Mouse (Mus musculus) embryonic facial prominence, embryonic 14.5 days (tissue): ENCODE measurements at regions not wholly inside any gene's neighbourhood (a gene's known extent, or its start where the extent isn't known, plus 50 kb on each side); places are given as distances from the start of the nearest gene placed in this dataset.

Experiments used
- ATAC-seq: fragments of 200-750 bp; cut with Nextera tagmentation; 2 replicates; pipeline ENCODE4 v1.8.0; 2017; ENCODE audit warnings: low read depth, moderate number of reproducible peaks, moderate TSS enrichment
- DNase-seq: peaks from one replicate; pipeline ENCODE4 v3.0.0-alpha.2; 2015; ENCODE audit warnings: low spot score
- H3K27ac ChIP-seq: fragments of 300-500 bp; sonication (generic); replicated peaks from 2 replicates; pipeline ENCODE4 v1.5.1; 2014; ENCODE audit warnings: low read depth, mild to moderate bottlenecking, low read length, moderate library complexity
- H3K27me3 ChIP-seq: fragments of 300-500 bp; sonication (generic); replicated peaks from 2 replicates; pipeline ENCODE4 v1.6.1; 2014; ENCODE audit warnings: low read length; ENCODE audit not compliant: control insufficient read depth, insufficient read depth
- H3K36me3 ChIP-seq: fragments of 300-500 bp; sonication (generic); 2 replicates; pipeline ENCODE4 v1.6.1; 2014; ENCODE audit warnings: low read length, mixed read lengths; ENCODE audit not compliant: control insufficient read depth, insufficient read depth
- H3K4me1 ChIP-seq: fragments of 300-500 bp; sonication (generic); 2 replicates; pipeline ENCODE4 v1.6.1; 2014; ENCODE audit warnings: antibody characterized with exemption, low read length; ENCODE audit not compliant: control insufficient read depth, insufficient read depth
- H3K4me2 ChIP-seq: fragments of 300-500 bp; sonication (generic); 2 replicates; pipeline ENCODE4 v1.6.1; 2014; ENCODE audit warnings: low read depth, mild to moderate bottlenecking, low read length, moderate library complexity, mixed read lengths
- H3K4me3 ChIP-seq: fragments of 300-500 bp; sonication (generic); 2 replicates; pipeline ENCODE4 v1.5.1; 2014; ENCODE audit warnings: low read depth, mild to moderate bottlenecking, low read length
- H3K9ac ChIP-seq: fragments of 300-500 bp; sonication (generic); 2 replicates; pipeline ENCODE4 v1.6.1; 2014; ENCODE audit warnings: low read depth, mild to moderate bottlenecking, low read length, moderate library complexity, mixed read lengths
- H3K9me3 ChIP-seq: fragments of 300-500 bp; sonication (generic); 2 replicates; pipeline ENCODE4 v1.6.1; 2016; ENCODE audit warnings: low read length; ENCODE audit not compliant: control insufficient read depth
- WGBS: fragments of 180-500 bp; shearing (Covaris S2); extraction: QIAGEN DNeasy Blood & Tissue Kit; methylation state at CpG from one replicate; pipeline ENCODE4 v1.1.7; 2014; 5-methylcytosine and 5-hydroxymethylcytosine counted together

DNA sequence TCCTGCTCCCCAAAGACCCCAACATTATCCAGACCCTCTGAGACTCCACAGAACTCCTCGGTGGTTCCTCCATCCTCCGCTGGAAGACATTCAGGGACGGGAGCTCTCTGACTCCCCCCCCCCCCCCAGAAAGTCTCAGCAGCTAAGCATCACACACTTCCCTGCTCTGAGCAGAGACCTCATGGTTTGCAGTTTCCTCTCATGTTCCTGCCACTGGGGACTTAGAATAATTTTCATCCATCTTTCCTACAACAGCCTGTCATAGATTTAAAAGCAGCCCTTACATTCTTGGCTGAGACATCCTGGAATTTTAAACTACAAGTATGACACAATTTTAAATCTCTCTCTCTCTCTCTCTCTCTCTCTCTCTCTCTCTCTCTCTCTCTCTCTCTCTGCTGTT, 69.2 kb downstream of the Gpr65 start:
- H3K27ac ChIP-seq = no peak overlapping the region
- ATAC-seq (no peak), DNase-seq (peak; percentile 26)
- no peaks in the 10 kb centered on the region for H3K27me3 ChIP-seq
- WGBS = 68% methylated on average over 2 of the region's 3 CpGs
- no peak overlapping the region for H3K9ac ChIP-seq
- 0 out of 2 replicates have a peak, but pooled peaks cover 2% of the 10 kb centered on the region for H3K4me1 ChIP-seq
- H3K4me2 ChIP-seq = no peak overlapping the region
- no peak overlapping the region for H3K4me3 ChIP-seq
- no peaks in the 10 kb centered on the region for H3K9me3 ChIP-seq
- H3K36me3 ChIP-seq = no peaks in the 10 kb centered on the region

GRCm38 (mm10) chr12:98339536-98339935, 71.1 kb downstream of the Gpr65 start:
- Histone ChIP-seq H3K4me3 (no peak overlapping the region), H3K27me3 (no peaks in the 10 kb centered on the region), H3K4me1 (0 out of 2 replicates have a peak, but pooled peaks cover under 1% of the 10 kb centered on the region), H3K27ac (no peak overlapping the region), H3K9me3 (no peaks in the 10 kb centered on the region), H3K36me3 (no peaks in the 10 kb centered on the region), H3K9ac (no peak overlapping the region), H3K4me2 (no peak overlapping the region)
- no peak for ATAC-seq
- WGBS = 88% methylated on average over 9 of the region's 9 CpGs
- DNase-seq = no peak

DNA sequence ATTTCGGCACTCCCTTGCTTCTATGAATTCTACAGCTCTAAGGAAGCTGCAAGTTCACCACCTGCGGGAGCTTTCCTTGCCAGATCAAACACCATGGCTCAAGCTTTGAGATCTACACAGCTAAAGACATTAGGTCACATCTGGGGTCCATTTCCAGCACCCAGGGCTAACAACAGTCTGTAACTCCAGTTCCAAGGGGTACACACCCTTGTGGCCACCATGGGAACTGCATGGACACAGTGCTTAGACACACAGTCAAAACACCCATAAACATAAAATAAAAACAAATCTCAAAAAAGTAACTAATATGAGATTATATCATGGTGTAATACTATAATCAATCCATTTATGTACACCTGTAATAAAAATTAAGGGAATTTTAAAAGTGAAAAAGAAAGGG, 73.7 kb downstream of the Gpr65 start:
- ATAC-seq = no peak
- H3K36me3 ChIP-seq = no peaks in the 10 kb centered on the region
- DNase-seq = no peak
- H3K27ac ChIP-seq = no peak overlapping the region
- no peak overlapping the region for H3K4me2 ChIP-seq
- no peak overlapping the region for H3K9ac ChIP-seq
- no peak overlapping the region for H3K4me3 ChIP-seq
- H3K4me1 ChIP-seq = no peaks in the 10 kb centered on the region
- 63% methylated on average over 2 of the region's 2 CpGs for WGBS
- no peaks in the 10 kb centered on the region for H3K27me3 ChIP-seq
- H3K9me3 ChIP-seq = no peaks in the 10 kb centered on the region

DNA sequence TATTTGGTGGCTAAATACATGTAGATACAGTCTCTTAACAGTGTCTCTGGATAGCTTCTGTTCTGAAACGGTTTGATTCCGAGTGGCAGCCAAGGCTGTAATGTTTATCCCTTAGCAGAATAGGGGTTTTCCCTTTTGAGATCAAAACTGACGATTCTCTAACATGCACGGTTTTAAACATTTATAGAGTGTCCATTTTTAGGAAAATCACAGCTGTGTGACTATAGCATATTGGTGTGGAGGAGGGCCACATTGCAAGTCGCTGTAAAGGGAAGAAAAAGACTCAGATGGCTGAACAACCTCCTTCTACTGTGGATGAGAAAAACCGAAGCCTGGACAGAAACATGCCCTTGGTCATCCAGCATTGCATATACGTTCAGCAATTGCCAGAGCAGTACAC, 75.2 kb downstream of the Gpr65 start:
- H3K27ac ChIP-seq = no peak overlapping the region
- DNase-seq = no peak
- H3K4me1 ChIP-seq = no peaks in the 10 kb centered on the region
- no peak overlapping the region for H3K9ac ChIP-seq
- ATAC-seq = no peak
- no peak overlapping the region for H3K4me2 ChIP-seq
- H3K4me3 ChIP-seq = no peak overlapping the region
- H3K9me3 ChIP-seq = no peaks in the 10 kb centered on the region
- H3K36me3 ChIP-seq = no peaks in the 10 kb centered on the region
- H3K27me3 ChIP-seq = no peaks in the 10 kb centered on the region
- 78% methylated on average over 7 of the region's 7 CpGs for WGBS

- Histone ChIP-seq H3K4me2 (no peak overlapping the region), H3K36me3 (no peaks in the 10 kb centered on the region), H3K4me3 (no peak overlapping the region), H3K27me3 (no peaks in the 10 kb centered on the region), H3K4me1 (no peaks in the 10 kb centered on the region), H3K27ac (no peak overlapping the region), H3K9ac (no peak overlapping the region), H3K9me3 (no peaks in the 10 kb centered on the region)
- WGBS = 80% methylated on average over 6 of the region's 6 CpGs
- DNase-seq (no peak), ATAC-seq (no peak)
These were observed 78.6 kb downstream of the Gpr65 start for GRCm38 (mm10) chr12:98347056-98347455.

GRCm38 (mm10) chr12:98347550-98348318, 79.3 kb downstream of the Gpr65 start:
- ATAC-seq (no peak), DNase-seq (peak; percentile 36)
- Histone ChIP-seq H3K9ac (no peak overlapping the region), H3K27me3 (no peaks in the 10 kb centered on the region), H3K4me1 (no peaks in the 10 kb centered on the region), H3K4me2 (no peak overlapping the region), H3K9me3 (no peaks in the 10 kb centered on the region), H3K4me3 (no peak overlapping the region), H3K27ac (no peak overlapping the region), H3K36me3 (no peaks in the 10 kb centered on the region)
- 73% methylated on average over 13 of the region's 13 CpGs for WGBS

- Histone ChIP-seq H3K4me2 (no peak overlapping the region), H3K27me3 (no peaks in the 10 kb centered on the region), H3K4me1 (no peaks in the 10 kb centered on the region), H3K27ac (no peak overlapping the region), H3K9me3 (no peaks in the 10 kb centered on the region), H3K4me3 (no peak overlapping the region), H3K36me3 (no peaks in the 10 kb centered on the region), H3K9ac (no peak overlapping the region)
- DNase-seq (no peak), ATAC-seq (no peak)
- WGBS = 89% methylated on average over 7 of the region's 7 CpGs
These were observed 81.6 kb downstream of the Gpr65 start for GRCm38 (mm10) chr12:98349864-98350643.

DNA sequence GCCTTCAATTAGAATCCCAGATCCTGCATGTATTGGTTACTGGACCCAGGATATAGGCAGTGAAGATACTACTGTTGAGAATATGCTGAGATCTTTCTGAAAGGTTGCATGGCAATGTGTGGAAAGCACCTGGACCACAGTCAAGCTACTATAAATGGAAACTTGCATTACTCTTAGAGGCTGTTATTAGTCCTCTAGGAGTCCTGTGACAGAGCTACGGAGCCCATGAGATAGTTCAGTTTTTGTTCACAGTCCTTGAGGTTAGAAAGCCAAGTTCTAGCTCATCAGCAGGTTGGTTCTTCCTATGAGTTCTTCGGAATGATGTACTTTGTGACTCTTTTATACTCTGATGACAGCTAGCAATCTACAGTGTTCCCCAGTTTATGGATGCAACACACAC, 84.0 kb downstream of the Gpr65 start:
- no peak for DNase-seq
- Histone ChIP-seq H3K4me3 (no peak overlapping the region), H3K9ac (no peak overlapping the region), H3K9me3 (no peaks in the 10 kb centered on the region), H3K4me2 (no peak overlapping the region), H3K36me3 (no peaks in the 10 kb centered on the region), H3K4me1 (no peaks in the 10 kb centered on the region), H3K27me3 (no peaks in the 10 kb centered on the region), H3K27ac (no peak overlapping the region)
- 82% methylated on average over 2 of the region's 2 CpGs for WGBS
- no peak for ATAC-seq
